Comparison of ENCODE assay signal across 8 mouse cellular contexts in the genomic region with DNA sequence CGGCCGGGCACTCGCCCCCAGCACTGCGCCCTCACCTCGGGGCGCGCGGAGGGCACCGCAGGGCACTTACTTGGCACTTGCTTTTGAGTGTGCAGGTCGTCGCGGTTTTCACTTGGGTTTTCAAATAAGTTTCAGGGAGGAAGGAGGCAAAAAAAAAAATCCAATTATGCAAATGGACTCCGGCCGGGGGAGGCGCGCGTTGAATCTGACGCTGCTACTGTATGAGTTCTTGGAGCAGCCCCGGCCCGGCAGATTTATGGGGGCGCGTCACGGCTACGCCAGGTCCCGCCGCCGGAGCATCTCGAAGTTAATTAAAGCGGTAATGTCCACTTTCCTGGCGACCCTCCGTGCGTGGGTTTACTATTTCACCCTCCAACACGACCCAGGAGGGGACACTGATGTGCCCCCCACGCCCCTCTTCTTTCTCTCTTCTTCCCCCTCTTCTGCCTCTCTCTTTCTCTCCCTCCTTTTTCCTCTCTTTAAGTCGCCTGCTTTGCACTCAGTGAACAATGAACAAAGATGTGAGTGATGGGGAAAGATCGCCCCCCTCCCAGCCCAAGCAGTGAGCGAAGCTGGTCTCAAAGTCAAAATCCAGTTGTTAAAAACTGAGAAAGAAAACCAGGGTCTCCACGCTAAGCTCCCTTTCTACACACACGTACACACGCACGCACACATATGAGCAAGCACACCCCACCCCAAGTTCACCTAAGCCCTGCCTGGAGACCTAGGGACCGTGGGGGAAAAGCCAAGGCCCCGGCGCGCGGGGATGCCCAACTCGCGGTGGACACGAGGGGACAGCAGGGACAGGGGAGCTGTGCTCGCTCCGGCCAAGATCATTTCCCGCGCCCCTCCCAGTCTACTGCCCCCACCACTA. TPM values are rescaled to one million over a fixed set of nuclear protein-coding genes. Genes with fewer than 3 reads are reported as not detected.
DNase-seq lines count a peak whose midpoint lies in the region; ATAC-seq and TF ChIP-seq lines count a peak whose summit lies in the region.

No protein-coding gene starts in this region.

- TF ChIP-seq CTCF in layer of hippocampus, adult 2 months (conservative IDR thresholded peaks at IDR 0.05): no peak
- no peak for TF ChIP-seq CTCF in thymus, adult 2 months (IDR thresholded peaks at IDR 0.05; ENCODE audit: borderline replicate concordance, control insufficient read depth, extremely low read depth, insufficient read depth, low read length, poor library complexity)

- peak overlapping the region; percentile 90 for H3K27ac ChIP-seq in layer of hippocampus, adult 2 months
- H3K27ac ChIP-seq in embryonic facial prominence, embryonic 11.5 days (replicated peaks; ENCODE audit: low read depth, low read length): peak overlapping the region; percentile 48; the same call in 1 of the 2 replicates
- peak overlapping the region; percentile 91 for H3K27ac ChIP-seq in hindbrain, embryonic 13.5 days
- H3K27ac ChIP-seq in midbrain, embryonic 11.5 days (ENCODE audit: low read depth, low read length): peak overlapping the region; percentile 91
- no peak overlapping the region for H3K27ac ChIP-seq in thymus, adult 2 months (ENCODE audit: control insufficient read depth, insufficient read depth, low read length)

- peak; percentile 35; the same call in 1 of the 2 replicates for ATAC-seq in embryonic facial prominence, embryonic 11.5 days (replicated peaks; ENCODE audit: insufficient number of reproducible peaks, low FRiP score, low TSS enrichment, low read depth)
- peak; percentile 58 for ATAC-seq in hindbrain, embryonic 13.5 days (ENCODE audit: low FRiP score)
- peak; percentile 56; the same call in 1 of the 2 replicates for ATAC-seq in midbrain, embryonic 11.5 days (ENCODE audit: low FRiP score)

- WGBS in embryonic facial prominence, embryonic 11.5 days: under 1% methylated on average over 50 of the region's 53 CpGs
- WGBS in hindbrain, embryonic 13.5 days: under 1% methylated on average over 53 of the region's 53 CpGs
- WGBS in midbrain, embryonic 11.5 days: under 1% methylated on average over 53 of the region's 53 CpGs
- WGBS in thymus, adult 2 months: 5% methylated on average over 53 of the region's 53 CpGs

- peaks cover 11% of the 10 kb centered on the region for H3K27me3 ChIP-seq in embryonic facial prominence, embryonic 11.5 days (ENCODE audit: control insufficient read depth, insufficient read depth, low read length)
- H3K27me3 ChIP-seq in hindbrain, embryonic 13.5 days: 0 out of 2 replicates have a peak, but pooled peaks cover 2% of the 10 kb centered on the region
- H3K27me3 ChIP-seq in midbrain, embryonic 11.5 days (ENCODE audit: control insufficient read depth, insufficient read depth, low read length): no peaks in the 10 kb centered on the region; the same call in none of the 2 replicates
- H3K27me3 ChIP-seq in thymus, adult 2 months (ENCODE audit: control insufficient read depth, insufficient read depth, low read length): peaks cover 13% of the 10 kb centered on the region; the same call in 1 of the 2 replicates

- no peaks in the 10 kb centered on the region for H3K36me3 ChIP-seq in embryonic facial prominence, embryonic 11.5 days (replicated peaks; ENCODE audit: control insufficient read depth, insufficient read depth, low read depth, low read length)
- H3K36me3 ChIP-seq in hindbrain, embryonic 13.5 days: no peaks in the 10 kb centered on the region
- no peaks in the 10 kb centered on the region for H3K36me3 ChIP-seq in midbrain, embryonic 11.5 days (ENCODE audit: control insufficient read depth, insufficient read depth, low read length)
- no peaks in the 10 kb centered on the region for H3K36me3 ChIP-seq in thymus, adult 2 months (ENCODE audit: control insufficient read depth, insufficient read depth, low read length)

- DNase-seq in layer of hippocampus, adult 2 months (ENCODE audit: low spot score in 2 of 2): peak in 1 of 2 experiments; percentile 45
- no peak for DNase-seq in layer of hippocampus, adult 11-12 months (ENCODE audit: low spot score)
- peak; percentile 63 for DNase-seq in adrenal gland, postnatal 10 days
- DNase-seq in embryonic facial prominence, embryonic 11.5 days (ENCODE audit: low spot score): peak; percentile 68
- DNase-seq in midbrain, embryonic 11.5 days (ENCODE audit: low spot score, missing footprints): peak; percentile 94
- DNase-seq in spleen, postnatal 10 days (ENCODE audit: low spot score in 2 of 2): no peak
- DNase-seq in thymus, adult 2 months: no peak

- no peaks in the 10 kb centered on the region for H3K9me3 ChIP-seq in embryonic facial prominence, embryonic 11.5 days (replicated peaks; ENCODE audit: control insufficient read depth, low read length)
- H3K9me3 ChIP-seq in hindbrain, embryonic 13.5 days: no peaks in the 10 kb centered on the region
- no peaks in the 10 kb centered on the region for H3K9me3 ChIP-seq in midbrain, embryonic 11.5 days (ENCODE audit: control insufficient read depth, low read length)

- peak overlapping the region; percentile 59 for H3K4me3 ChIP-seq in layer of hippocampus, adult 2 months
- peak overlapping the region; percentile 55 for H3K4me3 ChIP-seq in embryonic facial prominence, embryonic 11.5 days (ENCODE audit: low read depth, low read length)
- H3K4me3 ChIP-seq in hindbrain, embryonic 13.5 days: peak overlapping the region; percentile 65
- peak overlapping the region; percentile 55 for H3K4me3 ChIP-seq in midbrain, embryonic 11.5 days (ENCODE audit: low read depth, low read length)
- H3K4me3 ChIP-seq in thymus, adult 2 months (ENCODE audit: control insufficient read depth, insufficient read depth, low read length): no peak overlapping the region

- TF ChIP-seq POLR2A in thymus, adult 2 months (IDR thresholded peaks at IDR 0.05; ENCODE audit: control insufficient read depth, extremely low read depth, insufficient read depth, low read length, poor library complexity): no peak

- H3K9ac ChIP-seq in embryonic facial prominence, embryonic 11.5 days (replicated peaks; ENCODE audit: low read length): peak overlapping the region; percentile 67
- peak overlapping the region; percentile 84 for H3K9ac ChIP-seq in hindbrain, embryonic 13.5 days
- peak overlapping the region; percentile 90 for H3K9ac ChIP-seq in midbrain, embryonic 11.5 days (ENCODE audit: low read length)

- H3K4me2 ChIP-seq in embryonic facial prominence, embryonic 11.5 days (ENCODE audit: low read depth, low read length): peak overlapping the region; percentile 91
- H3K4me2 ChIP-seq in hindbrain, embryonic 13.5 days: peak overlapping the region; percentile 92
- H3K4me2 ChIP-seq in midbrain, embryonic 11.5 days: peak overlapping the region; percentile 87

- H3K4me1 ChIP-seq in embryonic facial prominence, embryonic 11.5 days (ENCODE audit: control insufficient read depth, insufficient read depth, low read length): no peaks in the 10 kb centered on the region
- peaks cover 57% of the 10 kb centered on the region for H3K4me1 ChIP-seq in hindbrain, embryonic 13.5 days (replicated peaks)
- H3K4me1 ChIP-seq in midbrain, embryonic 11.5 days (ENCODE audit: control insufficient read depth, insufficient read depth, low read length): peaks cover 30% of the 10 kb centered on the region
- no peaks in the 10 kb centered on the region for H3K4me1 ChIP-seq in thymus, adult 2 months (replicated peaks; ENCODE audit: control insufficient read depth, insufficient read depth, low read length)

RNA-seq across cellular contexts. Expression of a gene that starts 3.7 kb away (rescaled TPM):
- total RNA-seq in layer of hippocampus, adult 2 months (2021): 10 to 100 TPM; 44.4 to 45.5 TPM
- 1 to 10 TPM; 3.3 to 6.4 TPM for total RNA-seq in adrenal gland, postnatal 10 days (2021)
- polyA plus RNA-seq in embryonic facial prominence, embryonic 11.5 days (2014; fragmentation: Nextera tagmentation; extraction: Ambion mirVana): 9.1 and 9.9 TPM in 2 replicates
- 50.9 and 51.4 TPM in 2 replicates for polyA plus RNA-seq in hindbrain, embryonic 13.5 days (2015; fragmentation: Nextera tagmentation; extraction: Ambion mirVana)
- 26.8 and 27.5 TPM in 2 replicates for polyA plus RNA-seq in midbrain, embryonic 11.5 days (2014; fragmentation: Nextera tagmentation; extraction: Ambion mirVana)
- polyA plus RNA-seq in thymus, adult 2 months (2012; rRNA removed): 0.34 and 0.49 TPM in 2 replicates

Comparison
In these comparisons a context has a peak if more than half of its experiments do, and no peak if none do; other contexts are left out.
1. DNase-seq: peak in adrenal gland, postnatal 10 days (single experiment), embryonic facial prominence, embryonic 11.5 days (single experiment) and midbrain, embryonic 11.5 days (single experiment); none in layer of hippocampus, adult 11-12 months (single experiment), spleen, postnatal 10 days (0 of 2) and thymus, adult 2 months (single experiment).
2. Peak in every context shown above with its lines, with median percentiles within 50 percentile points of each other: ATAC-seq, H3K4me2 ChIP-seq and H3K9ac ChIP-seq.